Mouse (Mus musculus): Measurements from ENCODE around the gene Rsl24d1.

Rsl24d1 gene

GRCm38 (mm10) chr9:73112919-73113906 lies at the start of gene Rsl24d1:
Rsl24d1 (plus strand) TSS chr9:73113426.
- peak; percentile 97 for DNase-seq (ENCODE audit: low read depth, low spot score)

GRCm38 (mm10) chr9:73063621-73064290 lies 49.5 kb upstream of the Rsl24d1 start:
- DNase-seq (ENCODE audit: low read depth, low spot score) = peak; percentile 49

DNA sequence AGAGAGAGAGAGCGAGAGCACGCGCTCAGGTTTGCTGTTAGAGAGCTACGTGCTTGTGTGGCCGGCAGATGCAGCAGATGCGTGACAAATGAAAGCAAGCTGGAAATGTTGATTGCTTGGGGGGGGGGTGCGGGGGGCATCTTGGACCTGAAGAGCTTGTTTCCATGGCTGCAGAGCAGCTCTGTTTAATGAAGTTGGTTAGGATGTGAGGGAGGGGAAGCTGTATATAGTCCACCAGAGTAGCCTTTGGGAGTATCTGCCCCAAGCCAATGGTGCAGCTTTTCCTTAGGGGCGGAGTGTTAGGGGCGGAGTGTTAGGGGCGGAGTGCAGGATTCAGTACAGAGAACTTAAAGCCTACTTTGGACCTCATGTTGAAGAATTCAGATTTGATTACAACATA lies 46.1 kb upstream of the Rsl24d1 start:
- peak; percentile 47 for DNase-seq (ENCODE audit: low read depth, low spot score)

- no peak for DNase-seq (ENCODE audit: low read depth, low spot score)
These were observed 45.0 kb upstream of the Rsl24d1 start for GRCm38 (mm10) chr9:73068230-73068679.

- DNase-seq (ENCODE audit: low read depth, low spot score) = no peak
These were observed 44.5 kb upstream of the Rsl24d1 start for GRCm38 (mm10) chr9:73068688-73069087.

GRCm38 (mm10) chr9:73070971-73071659 lies 42.1 kb upstream of the Rsl24d1 start:
- DNase-seq (ENCODE audit: low read depth, low spot score) = peak; percentile 89

- no peak for DNase-seq (ENCODE audit: low read depth, low spot score)
These were observed 40.8 kb upstream of the Rsl24d1 start for GRCm38 (mm10) chr9:73072426-73072825.

DNA sequence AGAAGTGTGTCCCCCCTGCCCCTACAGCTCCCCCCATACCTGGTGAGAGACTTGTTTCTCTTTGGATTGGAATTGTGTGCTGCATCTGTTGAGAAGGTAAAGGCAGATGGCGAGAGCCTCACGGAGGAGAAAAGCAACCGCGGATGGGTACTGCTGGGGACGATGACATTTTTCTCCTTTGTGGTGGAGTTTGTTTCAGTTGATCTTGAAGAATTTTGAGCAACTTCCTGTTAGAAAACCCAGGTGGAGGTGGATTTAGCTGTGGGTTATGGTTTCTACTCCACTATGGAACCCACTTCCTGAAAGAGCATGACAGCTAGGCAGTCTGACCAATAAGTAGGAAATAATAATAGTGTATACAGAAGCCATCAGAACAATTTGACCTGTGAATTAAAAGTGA lies 40.1 kb upstream of the Rsl24d1 start:
- no peak for DNase-seq (ENCODE audit: low read depth, low spot score)

GRCm38 (mm10) chr9:73079349-73079748 lies 33.9 kb upstream of the Rsl24d1 start:
- DNase-seq (ENCODE audit: low read depth, low spot score) = peak; percentile 61

DNA sequence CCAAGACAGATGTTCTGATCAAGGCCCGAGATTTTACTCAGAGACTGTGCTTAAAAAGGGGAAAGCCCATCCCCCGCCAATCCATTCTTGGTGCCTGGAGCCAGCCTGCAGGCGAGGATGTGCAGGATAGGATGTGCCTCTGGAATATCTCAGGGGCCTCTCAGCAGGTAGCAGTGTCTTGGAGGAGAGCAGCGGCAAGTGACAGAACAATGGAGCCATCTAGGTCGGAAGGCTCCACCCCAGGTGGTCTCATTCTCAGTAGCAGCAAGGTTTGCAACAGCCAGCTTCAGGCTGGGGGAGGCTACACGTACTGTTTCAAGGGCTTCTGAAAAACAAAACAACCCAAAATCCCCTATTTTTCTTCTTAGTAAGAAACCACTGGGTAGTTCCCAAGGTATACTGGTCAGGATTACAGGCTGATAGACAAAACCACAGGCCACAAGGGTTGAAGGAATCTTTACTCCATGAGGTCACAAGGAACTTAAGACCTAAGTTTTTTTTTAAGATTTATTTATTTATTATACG lies 33.4 kb upstream of the Rsl24d1 start:
- DNase-seq (ENCODE audit: low read depth, low spot score) = peak; percentile 96

- no peak for DNase-seq (ENCODE audit: low read depth, low spot score)
These were observed 30.8 kb upstream of the Rsl24d1 start for GRCm38 (mm10) chr9:73082291-73083000.

- no peak for DNase-seq (ENCODE audit: low read depth, low spot score)
These were observed 29.3 kb upstream of the Rsl24d1 start for GRCm38 (mm10) chr9:73083956-73084355.

- DNase-seq (ENCODE audit: low read depth, low spot score) = no peak
These were observed 27.4 kb upstream of the Rsl24d1 start for GRCm38 (mm10) chr9:73085845-73086244.

GRCm38 (mm10) chr9:73087121-73087520 lies 26.1 kb upstream of the Rsl24d1 start:
- DNase-seq (ENCODE audit: low read depth, low spot score) = no peak

DNA sequence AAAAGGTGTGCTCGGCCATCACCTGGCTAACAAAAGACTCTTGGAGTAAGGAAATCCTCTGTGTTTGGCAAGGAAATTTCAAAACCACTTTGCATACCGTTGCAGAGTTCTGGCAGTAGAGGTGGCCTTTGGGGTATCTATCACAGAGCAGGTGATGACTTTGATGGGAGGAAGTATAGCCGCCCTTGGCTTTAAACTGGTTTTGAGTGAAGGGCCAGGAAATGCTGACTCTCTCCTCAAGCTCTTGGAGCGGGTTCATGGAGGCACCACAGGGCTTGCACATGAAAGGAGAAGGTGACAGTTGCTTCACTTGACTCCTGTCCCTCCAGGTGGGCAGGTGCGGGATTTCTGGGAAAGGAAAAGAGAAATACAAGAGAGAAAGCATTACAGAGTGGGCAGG lies 25.6 kb upstream of the Rsl24d1 start:
- no peak for DNase-seq (ENCODE audit: low read depth, low spot score)

GRCm38 (mm10) chr9:73089222-73089920 lies 23.9 kb upstream of the Rsl24d1 start:
- no peak for DNase-seq (ENCODE audit: low read depth, low spot score)

DNA sequence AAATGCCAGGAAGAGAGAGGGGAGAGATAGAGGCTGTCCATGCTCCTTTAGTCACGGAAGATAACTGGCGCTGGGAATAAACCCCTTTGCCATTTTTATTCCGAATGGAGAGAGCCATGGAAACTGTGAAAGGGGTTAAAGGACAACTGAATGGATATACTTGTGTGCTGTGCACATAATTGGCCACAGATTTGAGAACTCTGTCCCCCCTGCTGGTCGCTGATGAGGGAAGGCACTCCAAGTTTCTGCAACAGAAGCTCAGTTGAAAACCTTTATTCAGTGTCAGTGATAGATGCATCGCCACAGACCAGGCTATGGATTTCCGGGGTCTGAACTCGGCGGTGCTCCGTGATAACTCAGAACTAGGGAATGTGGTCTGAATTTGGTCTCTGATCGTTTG lies 23.1 kb upstream of the Rsl24d1 start:
- no peak for DNase-seq (ENCODE audit: low read depth, low spot score)

- DNase-seq (ENCODE audit: low read depth, low spot score) = peak; percentile 76
These were observed 21.5 kb upstream of the Rsl24d1 start for GRCm38 (mm10) chr9:73091747-73092146.

DNA sequence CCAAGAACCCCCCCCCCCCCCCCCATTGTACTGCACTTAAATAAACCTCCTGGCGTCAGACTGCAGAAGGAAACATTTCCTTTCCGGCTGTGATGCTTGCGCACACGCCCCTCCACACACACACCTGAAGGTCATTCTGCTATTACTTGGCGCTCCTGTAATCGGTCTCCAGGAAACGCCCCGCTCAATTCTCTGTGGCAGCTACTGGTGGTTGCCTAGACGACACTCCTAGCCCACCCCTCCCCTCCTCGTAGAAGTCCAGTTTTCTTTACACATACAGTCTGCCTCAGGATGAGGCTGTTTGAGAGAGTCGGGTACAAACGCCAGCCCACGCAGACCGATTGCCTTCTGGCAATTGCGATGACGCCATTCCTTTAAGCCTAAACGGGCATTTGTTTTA lies 18.6 kb upstream of the Rsl24d1 start:
- DNase-seq (ENCODE audit: low read depth, low spot score) = peak; percentile 97

DNA sequence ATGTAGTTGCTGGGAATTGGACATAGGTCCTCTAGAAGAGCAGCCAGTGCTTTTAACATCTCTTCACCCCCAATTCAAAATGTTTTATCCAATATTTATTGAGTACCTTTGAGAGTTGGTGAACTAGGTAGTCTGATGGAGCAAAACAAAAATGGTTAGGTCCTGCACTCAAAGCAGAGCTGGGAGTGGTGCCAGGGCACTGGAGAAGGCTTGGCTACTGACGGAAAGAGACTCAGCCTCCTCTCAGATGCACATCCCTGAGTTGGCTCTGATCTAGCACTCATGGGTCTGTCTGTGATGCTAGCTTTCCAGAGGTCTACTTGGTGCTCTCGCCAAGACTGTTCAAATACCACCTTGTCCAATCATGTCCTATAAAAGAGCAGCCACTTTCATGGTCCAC lies 15.3 kb upstream of the Rsl24d1 start:
- no peak for DNase-seq (ENCODE audit: low read depth, low spot score)
